ENCODE assay signal across 11 mouse cellular contexts in the genomic region with DNA sequence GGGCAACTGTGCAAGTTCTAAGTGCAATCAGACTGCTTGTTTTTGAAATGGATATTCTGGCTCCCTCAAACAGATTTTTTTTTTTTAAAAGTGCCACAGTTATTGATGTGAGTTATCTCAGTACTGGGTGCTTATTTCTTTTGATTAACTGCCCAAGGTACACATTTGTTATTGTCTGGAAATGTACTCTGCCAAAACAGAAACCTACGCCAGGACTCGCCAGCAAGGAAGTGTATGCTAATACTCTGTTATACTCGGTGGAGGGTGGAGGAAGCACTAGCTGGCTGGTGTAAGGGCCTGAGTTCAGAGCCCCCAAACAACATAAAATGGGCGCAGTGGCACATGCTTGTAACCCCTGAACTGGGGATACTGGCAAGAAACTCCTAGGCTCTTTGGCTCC. TPM values are rescaled to one million over a fixed set of nuclear protein-coding genes. Genes with fewer than 3 reads are reported as not detected.
DNase-seq lines count a peak whose midpoint lies in the region; ATAC-seq and TF ChIP-seq lines count a peak whose summit lies in the region.
"Had no signal": no experiment of that assay in that cellular context is flagged by ENCODE, and none has a peak within 500 bp of the region (broad histone marks: within the 10 kb centered on the region; RNA-seq: fewer than 3 reads in every experiment).

No protein-coding gene starts in this region.

- H3K36me3 ChIP-seq in heart, embryonic 12.5 days, result no peaks in the 10 kb centered on the region
- no peaks in the 10 kb centered on the region for H3K36me3 ChIP-seq in ES-E14 (ENCODE audit: control insufficient read depth, insufficient read depth, low read length, poor library complexity, severe bottlenecking)
- H3K36me3 ChIP-seq in heart, embryonic 16.5 days (ENCODE audit: control insufficient read depth, insufficient read depth), result no peaks in the 10 kb centered on the region

- in situ Hi-C loops in ES-E14 (cut with MboI; ENCODE audit: low sequenced_read_pairs in 2 of 2, unreplicated experiment in 2 of 2), result no loop called here

- peaks cover 37% of the 10 kb centered on the region for H3K4me1 ChIP-seq in heart, embryonic 12.5 days (replicated peaks)
- H3K4me1 ChIP-seq in ES-E14 (ENCODE audit: control insufficient read depth in 2 of 2, insufficient read depth in 2 of 2, low read length in 2 of 2, poor library complexity in 1 of 2), result peaks cover 3 to 5% of the 10 kb centered on the region in 2 experiments; a peak in 1 of 4 replicates
- peaks cover 41% of the 10 kb centered on the region for H3K4me1 ChIP-seq in heart, embryonic 16.5 days (ENCODE audit: control insufficient read depth, insufficient read depth, low read length)

- no peak for DNase-seq in heart, adult 18-20 months
- DNase-seq in ES-E14 (ENCODE audit: low read depth, low spot score), result no peak
- DNase-seq in lung, postnatal 25 days (ENCODE audit: low spot score), result peak; percentile 33
- DNase-seq in adrenal gland, postnatal 4 days (ENCODE audit: low spot score in 2 of 2), result no peak
- no peak for DNase-seq in frontal cortex, postnatal 36 days (ENCODE audit: low spot score in 2 of 2)
- DNase-seq: adrenal gland, adult 8-10 months had no signal

- no peaks in the 10 kb centered on the region for H3K9me3 ChIP-seq in heart, embryonic 12.5 days (replicated peaks)
- H3K9me3 ChIP-seq in ES-E14 (ENCODE audit: control insufficient read depth, insufficient read depth, low read depth, low read length), result no peaks in the 10 kb centered on the region
- no peaks in the 10 kb centered on the region for H3K9me3 ChIP-seq in heart, embryonic 16.5 days (replicated peaks; ENCODE audit: control insufficient read depth, low read length)

- no peak overlapping the region; the same call in 1 of the 2 replicates for H3K4me2 ChIP-seq in heart, embryonic 12.5 days
- H3K4me2 ChIP-seq in heart, embryonic 16.5 days (ENCODE audit: low read depth, low read length), result peak overlapping the region; percentile 28; the same call in 1 of the 2 replicates
- H3K4me2 ChIP-seq: liver, embryonic 11.5 days had no signal

- WGBS in heart, embryonic 12.5 days, result 54% methylated on average over 4 of the region's 4 CpGs
- WGBS in heart, embryonic 16.5 days, result 45% methylated on average over 4 of the region's 4 CpGs

- no peaks in the 10 kb centered on the region for H3K27me3 ChIP-seq in heart, embryonic 12.5 days (replicated peaks)
- H3K27me3 ChIP-seq in heart, embryonic 16.5 days (ENCODE audit: control insufficient read depth, insufficient read depth, low read length), result no peaks in the 10 kb centered on the region
- H3K27me3 ChIP-seq: CH12.LX had no signal

- no peak for ATAC-seq in heart, embryonic 12.5 days (ENCODE audit: insufficient number of reproducible peaks, low FRiP score)
- no peak for ATAC-seq in heart, embryonic 16.5 days (replicated peaks; ENCODE audit: extremely low read depth, insufficient read depth, low FRiP score)
- no peak for ATAC-seq in CD4-positive, CD25-positive, alpha-beta regulatory T cell, adult 4 months

- peak overlapping the region; percentile 44; the same call in 1 of the 2 replicates for H3K27ac ChIP-seq in heart, embryonic 12.5 days (ENCODE audit: poor library complexity, severe bottlenecking)
- peak overlapping the region; percentile 68; the same call in 1 of the 2 replicates for H3K27ac ChIP-seq in ES-E14 (ENCODE audit: insufficient read depth, low read depth, low read length, poor library complexity, severe bottlenecking)
- peak overlapping the region; percentile 55 for H3K27ac ChIP-seq in heart, embryonic 16.5 days (ENCODE audit: low read length)

- H3K4me3 ChIP-seq in heart, embryonic 12.5 days, result no peak overlapping the region
- H3K4me3 ChIP-seq in ES-E14 (ENCODE audit: insufficient read depth in 1 of 2, low read depth in 1 of 2, low read length in 2 of 2, poor library complexity in 1 of 2, severe bottlenecking in 1 of 2), result peak overlapping the region in 1 of 2 experiments; percentile 43; a peak in 2 of 4 replicates
- no peak overlapping the region for H3K4me3 ChIP-seq in heart, embryonic 16.5 days (ENCODE audit: low read length)

- no peak overlapping the region for H3K9ac ChIP-seq in heart, embryonic 12.5 days
- no peak overlapping the region for H3K9ac ChIP-seq in ES-E14 (ENCODE audit: insufficient read depth, low read depth, low read length, poor library complexity, severe bottlenecking)
- no peak overlapping the region for H3K9ac ChIP-seq in heart, embryonic 16.5 days (ENCODE audit: low read length)

TF ChIP-seq in ES-E14, 5 proteins besides CTCF, POLR2A, EP300 and RAD21:
- TF ChIP-seq ZNF384 (IDR thresholded peaks at IDR 0.05; ENCODE audit: low read depth, low read length) (no peak), ZC3H11A (IDR thresholded peaks at IDR 0.05; ENCODE audit: borderline replicate concordance, low read depth, low read length) (no peak), HCFC1 (IDR thresholded peaks at IDR 0.05; ENCODE audit: borderline replicate concordance, insufficient read depth, low read length) (no peak), CHD2 (IDR thresholded peaks at IDR 0.05; ENCODE audit: low read depth, low read length) (no peak), MAFK (IDR thresholded peaks at IDR 0.05; ENCODE audit: insufficient read depth, low read depth, low read length) (no peak)

RNA-seq across cellular contexts. Expression of gene Jmjd1c, which starts 34.1 kb away (rescaled TPM):
- 37.9 and 42.3 TPM in 2 replicates for polyA plus RNA-seq in heart, embryonic 12.5 days (2016; fragmentation: Nextera tagmentation; extraction: Ambion mirVana)
- 10 to 100 TPM; 31.5 to 34.6 TPM for total RNA-seq in heart, adult 18-20 months (2021)
- 93.0 and 124 TPM in 2 replicates for total RNA-seq in ES-E14 (2012; rRNA removed)
- 29.9 and 31.5 TPM in 2 replicates for polyA plus RNA-seq in heart, embryonic 16.5 days (2015; fragmentation: Nextera tagmentation; extraction: Ambion mirVana)
- 10 to 100 TPM; 56.7 to 57.2 TPM for polyA plus RNA-seq in CD4-positive, CD25-positive, alpha-beta regulatory T cell, adult 4 months (2017; shearing (Covaris generic))
- 10 to 100 TPM; 78.5 to 82.9 TPM for total RNA-seq in adrenal gland, postnatal 4 days (2021)

RNA-seq across cellular contexts. Expression of gene Reep3, which starts 34.9 kb away (rescaled TPM):
- polyA plus RNA-seq in heart, embryonic 12.5 days (2016; fragmentation: Nextera tagmentation; extraction: Ambion mirVana), result 28.4 and 29.3 TPM in 2 replicates
- total RNA-seq in heart, adult 18-20 months (2021), result 10 to 100 TPM; 16.0 to 19.6 TPM
- total RNA-seq in ES-E14 (2012; rRNA removed), result 18.1 and 18.2 TPM in 2 replicates
- 29.7 and 30.1 TPM in 2 replicates for polyA plus RNA-seq in heart, embryonic 16.5 days (2015; fragmentation: Nextera tagmentation; extraction: Ambion mirVana)
- 10 to 100 TPM; 13.8 to 17.3 TPM for polyA plus RNA-seq in CD4-positive, CD25-positive, alpha-beta regulatory T cell, adult 4 months (2017; shearing (Covaris generic))
- total RNA-seq in adrenal gland, postnatal 4 days (2021), result 10 to 100 TPM; 46.2 to 47.0 TPM
